Mouse (Mus musculus): ENCODE data around the gene Cers3. TPM values are rescaled to one million over a fixed set of nuclear protein-coding genes. Genes with fewer than 3 reads are reported as not detected.

Gene Cers3
- polyA plus RNA-seq, 1 experiment from 2014 or later: 1.9 TPM

GRCm38 (mm10) chr7:66755611-66756010 is 12.3 kb downstream of the Cers3 start:
- 87% methylated on average over 7 of the region's 7 CpGs for WGBS
- no peaks in the 10 kb centered on the region for H3K27me3 ChIP-seq (ENCODE audit: control insufficient read depth, insufficient read depth, low read length)
- H3K4me3 ChIP-seq (ENCODE audit: low read length): no peak overlapping the region
- no peak overlapping the region for H3K4me2 ChIP-seq (replicated peaks; ENCODE audit: low read depth, low read length)
- ATAC-seq (ENCODE audit: low FRiP score, low TSS enrichment): no peak
- no peak overlapping the region for H3K9ac ChIP-seq (ENCODE audit: low read depth, low read length)
- no peaks in the 10 kb centered on the region for H3K4me1 ChIP-seq (ENCODE audit: control insufficient read depth, insufficient read depth, low read length)
- H3K9me3 ChIP-seq (ENCODE audit: control insufficient read depth, low read length): no peaks in the 10 kb centered on the region
- no peaks in the 10 kb centered on the region for H3K36me3 ChIP-seq (ENCODE audit: control insufficient read depth, insufficient read depth, low read length)
- no peak overlapping the region for H3K27ac ChIP-seq (ENCODE audit: low read depth, low read length)

- Histone ChIP-seq H3K9me3 (ENCODE audit: control insufficient read depth, low read length) (no peaks in the 10 kb centered on the region), H3K4me1 (ENCODE audit: control insufficient read depth, insufficient read depth, low read length) (0 out of 2 replicates have a peak, but pooled peaks cover 5% of the 10 kb centered on the region), H3K27me3 (ENCODE audit: control insufficient read depth, insufficient read depth, low read length) (no peaks in the 10 kb centered on the region), H3K4me2 (replicated peaks; ENCODE audit: low read depth, low read length) (no peak overlapping the region), H3K9ac (ENCODE audit: low read depth, low read length) (no peak overlapping the region), H3K4me3 (ENCODE audit: low read length) (no peak overlapping the region), H3K27ac (ENCODE audit: low read depth, low read length) (no peak overlapping the region), H3K36me3 (ENCODE audit: control insufficient read depth, insufficient read depth, low read length) (no peaks in the 10 kb centered on the region)
- no peak for ATAC-seq (ENCODE audit: low FRiP score, low TSS enrichment)
- 66% methylated on average over 5 of the region's 5 CpGs for WGBS
Observed at GRCm38 (mm10) chr7:66769902-66770301, 26.6 kb downstream of the Cers3 start.

GRCm38 (mm10) chr7:66770706-66771105 is 27.4 kb downstream of the Cers3 start:
- Histone ChIP-seq H3K4me1 (ENCODE audit: control insufficient read depth, insufficient read depth, low read length) (0 out of 2 replicates have a peak, but pooled peaks cover 5% of the 10 kb centered on the region), H3K27me3 (ENCODE audit: control insufficient read depth, insufficient read depth, low read length) (no peaks in the 10 kb centered on the region), H3K9me3 (ENCODE audit: control insufficient read depth, low read length) (no peaks in the 10 kb centered on the region), H3K4me2 (replicated peaks; ENCODE audit: low read depth, low read length) (no peak overlapping the region), H3K27ac (ENCODE audit: low read depth, low read length) (no peak overlapping the region), H3K36me3 (ENCODE audit: control insufficient read depth, insufficient read depth, low read length) (no peaks in the 10 kb centered on the region), H3K4me3 (ENCODE audit: low read length) (no peak overlapping the region), H3K9ac (ENCODE audit: low read depth, low read length) (no peak overlapping the region)
- WGBS: 69% methylated on average over 3 of the region's 3 CpGs
- ATAC-seq (ENCODE audit: low FRiP score, low TSS enrichment): no peak

- Histone ChIP-seq H3K27ac (ENCODE audit: low read depth, low read length) (no peak overlapping the region), H3K4me2 (replicated peaks; ENCODE audit: low read depth, low read length) (no peak overlapping the region), H3K9me3 (ENCODE audit: control insufficient read depth, low read length) (no peaks in the 10 kb centered on the region), H3K4me1 (ENCODE audit: control insufficient read depth, insufficient read depth, low read length) (0 out of 2 replicates have a peak, but pooled peaks cover 5% of the 10 kb centered on the region), H3K4me3 (ENCODE audit: low read length) (no peak overlapping the region), H3K27me3 (ENCODE audit: control insufficient read depth, insufficient read depth, low read length) (no peaks in the 10 kb centered on the region), H3K36me3 (ENCODE audit: control insufficient read depth, insufficient read depth, low read length) (no peaks in the 10 kb centered on the region), H3K9ac (ENCODE audit: low read depth, low read length) (no peak overlapping the region)
- no peak for ATAC-seq (ENCODE audit: low FRiP score, low TSS enrichment)
- 70% methylated on average over 6 of the region's 6 CpGs for WGBS
Observed at GRCm38 (mm10) chr7:66771252-66771651, 27.9 kb downstream of the Cers3 start.

GRCm38 (mm10) chr7:66779411-66779810 is 36.1 kb downstream of the Cers3 start:
- 42% methylated on average over 2 of the region's 2 CpGs for WGBS
- Histone ChIP-seq H3K27ac (ENCODE audit: low read depth, low read length) (no peak overlapping the region; the same call in 1 of the 2 replicates), H3K4me2 (replicated peaks; ENCODE audit: low read depth, low read length) (no peak overlapping the region), H3K4me1 (ENCODE audit: control insufficient read depth, insufficient read depth, low read length) (peaks cover 9% of the 10 kb centered on the region), H3K9ac (ENCODE audit: low read depth, low read length) (no peak overlapping the region), H3K27me3 (ENCODE audit: control insufficient read depth, insufficient read depth, low read length) (no peaks in the 10 kb centered on the region), H3K4me3 (ENCODE audit: low read length) (no peak overlapping the region), H3K9me3 (ENCODE audit: control insufficient read depth, low read length) (no peaks in the 10 kb centered on the region), H3K36me3 (ENCODE audit: control insufficient read depth, insufficient read depth, low read length) (no peaks in the 10 kb centered on the region)
- ATAC-seq (ENCODE audit: low FRiP score, low TSS enrichment): no peak

- Histone ChIP-seq H3K4me2 (replicated peaks; ENCODE audit: low read depth, low read length) (no peak overlapping the region), H3K27ac (ENCODE audit: low read depth, low read length) (peak overlapping the region; percentile 48; the same call in 1 of the 2 replicates), H3K4me1 (ENCODE audit: control insufficient read depth, insufficient read depth, low read length) (peaks cover 9% of the 10 kb centered on the region), H3K9ac (ENCODE audit: low read depth, low read length) (no peak overlapping the region; the same call in 1 of the 2 replicates), H3K27me3 (ENCODE audit: control insufficient read depth, insufficient read depth, low read length) (no peaks in the 10 kb centered on the region), H3K9me3 (ENCODE audit: control insufficient read depth, low read length) (no peaks in the 10 kb centered on the region), H3K36me3 (ENCODE audit: control insufficient read depth, insufficient read depth, low read length) (no peaks in the 10 kb centered on the region), H3K4me3 (ENCODE audit: low read length) (no peak overlapping the region)
- ATAC-seq (ENCODE audit: low FRiP score, low TSS enrichment): peak; percentile 83
- 53% methylated on average over 10 of the region's 10 CpGs for WGBS
Observed at GRCm38 (mm10) chr7:66779944-66780942, 36.9 kb downstream of the Cers3 start.

GRCm38 (mm10) chr7:66786476-66786875 is 43.2 kb downstream of the Cers3 start:
- no peak overlapping the region for H3K4me3 ChIP-seq (ENCODE audit: low read length)
- no peaks in the 10 kb centered on the region for H3K27me3 ChIP-seq (ENCODE audit: control insufficient read depth, insufficient read depth, low read length)
- no peak overlapping the region for H3K4me2 ChIP-seq (replicated peaks; ENCODE audit: low read depth, low read length)
- H3K36me3 ChIP-seq (ENCODE audit: control insufficient read depth, insufficient read depth, low read length): no peaks in the 10 kb centered on the region
- no peaks in the 10 kb centered on the region for H3K9me3 ChIP-seq (ENCODE audit: control insufficient read depth, low read length)
- WGBS: 78% methylated on average over 3 of the region's 3 CpGs
- H3K9ac ChIP-seq (ENCODE audit: low read depth, low read length): no peak overlapping the region
- no peak for ATAC-seq (ENCODE audit: low FRiP score, low TSS enrichment)
- peaks cover 12% of the 10 kb centered on the region; the same call in 1 of the 2 replicates for H3K4me1 ChIP-seq (ENCODE audit: control insufficient read depth, insufficient read depth, low read length)
- peak overlapping the region; percentile 32; the same call in 1 of the 2 replicates for H3K27ac ChIP-seq (ENCODE audit: low read depth, low read length)

- Histone ChIP-seq H3K36me3 (ENCODE audit: control insufficient read depth, insufficient read depth, low read length) (no peaks in the 10 kb centered on the region), H3K9ac (ENCODE audit: low read depth, low read length) (no peak overlapping the region), H3K27me3 (ENCODE audit: control insufficient read depth, insufficient read depth, low read length) (no peaks in the 10 kb centered on the region), H3K9me3 (ENCODE audit: control insufficient read depth, low read length) (no peaks in the 10 kb centered on the region), H3K4me3 (ENCODE audit: low read length) (no peak overlapping the region), H3K4me1 (ENCODE audit: control insufficient read depth, insufficient read depth, low read length) (peaks cover 12% of the 10 kb centered on the region; the same call in 1 of the 2 replicates), H3K27ac (ENCODE audit: low read depth, low read length) (no peak overlapping the region), H3K4me2 (replicated peaks; ENCODE audit: low read depth, low read length) (no peak overlapping the region)
- ATAC-seq (ENCODE audit: low FRiP score, low TSS enrichment): no peak
- 52% methylated on average over 2 of the region's 2 CpGs for WGBS
Observed at GRCm38 (mm10) chr7:66787816-66788215, 44.5 kb downstream of the Cers3 start.

All from kidney, embryonic 14.5 days (tissue).